Mouse (Mus musculus) adrenal gland, postnatal 25 days (tissue): Measurements from ENCODE around the gene Mthfd1l. TPM values are rescaled to one million over a fixed set of nuclear protein-coding genes. Genes with fewer than 3 reads are reported as not detected.
"Not testable (repeated sequence)": the region's sequence is repeated elsewhere in the genome, so short reads cannot be mapped to it uniquely, and the experiment has no call there.

Experiments used
- DNase-seq: peaks from one replicate; pipeline ENCODE4 v3.0.0; 2021; ENCODE audit warnings: mixed read lengths
- total RNA-seq: library from RNA; stranded (reverse); gene quantifications from 2 replicates; pipeline ENCODE4 v1.2.3, GENCODE M21; 2021

Gene Mthfd1l
- total RNA-seq, 1 experiment from 2014 or later: 10.0 TPM

GRCm38 (mm10) chr10:4155521-4155920 lies 182.6 kb downstream of the Mthfd1l start:
- DNase-seq: no peak

DNA sequence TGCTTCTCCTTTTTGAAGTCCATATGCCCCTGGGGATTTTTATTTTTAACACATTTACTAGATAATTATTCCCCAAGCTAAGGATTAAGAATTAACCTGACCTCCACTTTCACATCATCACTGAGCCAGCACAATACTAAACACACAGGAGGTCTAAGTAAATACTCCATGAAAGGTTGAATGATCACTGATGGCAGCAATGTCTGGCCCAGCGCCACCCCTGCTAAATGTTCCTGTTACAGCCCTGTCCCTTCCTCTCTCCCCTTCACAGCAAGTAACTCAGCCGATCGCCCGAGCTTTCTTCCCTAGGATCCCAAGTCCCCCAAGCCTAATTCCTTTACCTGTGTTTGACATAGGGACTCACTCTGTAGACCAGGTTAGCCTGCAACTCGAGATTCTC lies 185.6 kb downstream of the Mthfd1l start:
- DNase-seq: no peak

- no peak for DNase-seq
Measured at GRCm38 (mm10) chr10:4159541-4160090, 186.7 kb downstream of the Mthfd1l start.

GRCm38 (mm10) chr10:4160242-4160785 lies 187.4 kb downstream of the Mthfd1l start:
- no peak for DNase-seq

GRCm38 (mm10) chr10:4162049-4162448 lies 189.1 kb downstream of the Mthfd1l start:
- no peak for DNase-seq

- no peak for DNase-seq
Measured at GRCm38 (mm10) chr10:4162976-4163375, 190.1 kb downstream of the Mthfd1l start.

GRCm38 (mm10) chr10:4164681-4165080 lies 191.8 kb downstream of the Mthfd1l start:
- DNase-seq: no peak

DNA sequence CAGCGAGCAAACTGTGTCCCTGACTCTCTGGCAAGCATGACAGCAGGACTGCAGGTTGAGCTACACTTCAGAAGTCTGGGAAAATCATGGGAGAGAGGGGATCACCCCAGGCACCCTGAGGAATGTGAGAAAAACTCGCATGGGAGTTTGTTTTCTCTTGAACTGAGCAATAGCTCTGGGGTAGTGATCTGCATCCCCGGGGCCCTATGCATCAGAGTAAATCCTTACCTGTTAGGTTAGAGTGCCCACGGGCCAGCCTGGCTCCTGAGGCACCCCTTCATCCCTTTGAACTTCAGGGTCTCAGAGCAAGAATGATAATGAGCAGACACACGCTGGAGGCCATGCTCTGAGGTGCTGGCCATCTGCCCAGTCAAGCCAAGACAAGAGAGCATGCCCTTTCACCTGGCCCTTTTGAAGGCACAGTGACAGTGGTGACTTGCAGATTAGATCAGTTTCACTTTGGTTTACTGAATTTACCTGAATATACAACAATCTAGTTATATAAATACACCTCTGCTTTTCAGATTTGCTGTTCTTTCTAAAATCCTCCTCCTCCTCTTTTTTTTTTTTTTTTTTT lies 195.4 kb downstream of the Mthfd1l start:
- DNase-seq: no peak

- no peak for DNase-seq
Measured at GRCm38 (mm10) chr10:4174229-4174628, 201.3 kb downstream of the Mthfd1l start.

DNA sequence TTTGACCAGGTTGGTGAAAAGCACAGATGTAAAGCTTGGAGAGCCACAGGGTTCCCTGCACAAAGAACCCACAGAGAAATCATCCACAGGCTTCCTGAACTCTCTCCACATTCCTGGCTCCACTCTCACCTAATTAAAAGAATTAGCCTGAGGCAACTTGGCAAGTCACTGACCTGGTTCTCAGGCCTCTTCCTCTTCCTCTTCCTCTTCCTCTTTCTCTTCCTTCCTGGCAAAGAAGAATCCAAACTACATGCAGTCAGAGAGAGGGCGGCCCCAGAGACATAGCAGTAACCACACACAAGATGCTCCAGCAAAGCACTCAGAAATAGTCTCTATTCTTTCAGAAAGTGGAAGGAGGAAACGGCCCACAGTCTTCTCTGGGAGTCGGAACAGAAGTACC lies 201.8 kb downstream of the Mthfd1l start:
- DNase-seq: no peak

DNA sequence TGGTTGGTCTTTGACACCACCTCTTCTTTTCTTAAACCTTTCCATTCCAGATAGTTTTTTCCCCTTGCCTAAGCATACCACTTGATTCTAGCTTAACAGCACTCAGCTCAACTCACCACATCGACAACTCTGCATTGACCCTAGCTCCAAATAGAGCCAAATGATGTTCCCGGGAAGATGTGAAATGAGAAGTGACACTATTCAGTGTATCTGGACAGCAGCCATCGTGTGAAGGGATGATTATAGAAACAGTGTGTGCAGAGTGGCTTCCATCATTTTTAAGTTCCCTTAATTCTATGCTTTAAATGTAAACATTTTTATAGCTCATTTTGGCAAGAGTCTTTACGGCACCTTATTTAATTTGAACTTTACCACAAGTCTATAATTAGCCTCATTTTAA lies 204.4 kb downstream of the Mthfd1l start:
- no peak for DNase-seq

- no peak for DNase-seq
Measured at GRCm38 (mm10) chr10:4179049-4179790, 206.3 kb downstream of the Mthfd1l start.

- no peak for DNase-seq
Measured at GRCm38 (mm10) chr10:4181953-4182352, 209.0 kb downstream of the Mthfd1l start.

DNA sequence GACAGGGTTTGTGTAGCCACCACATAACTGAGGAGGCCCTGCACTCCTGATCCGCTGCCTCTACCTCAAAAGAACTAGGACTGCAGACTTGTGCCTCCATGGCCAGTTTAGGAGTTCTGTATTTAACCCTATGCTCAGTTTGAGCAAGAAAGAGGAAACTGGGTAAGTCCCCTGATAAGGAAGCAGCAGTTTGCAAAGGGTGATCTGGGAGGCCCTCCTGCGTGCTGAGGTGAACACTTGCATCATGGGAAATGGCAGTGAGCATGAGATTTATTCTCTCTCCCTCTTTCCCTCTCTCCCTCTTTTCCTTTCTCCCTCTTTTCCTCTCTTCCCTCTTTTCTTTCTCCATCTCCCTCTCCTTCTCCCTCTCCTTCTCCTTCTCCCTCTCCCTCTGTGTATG lies 209.5 kb downstream of the Mthfd1l start:
- DNase-seq: no peak

DNA sequence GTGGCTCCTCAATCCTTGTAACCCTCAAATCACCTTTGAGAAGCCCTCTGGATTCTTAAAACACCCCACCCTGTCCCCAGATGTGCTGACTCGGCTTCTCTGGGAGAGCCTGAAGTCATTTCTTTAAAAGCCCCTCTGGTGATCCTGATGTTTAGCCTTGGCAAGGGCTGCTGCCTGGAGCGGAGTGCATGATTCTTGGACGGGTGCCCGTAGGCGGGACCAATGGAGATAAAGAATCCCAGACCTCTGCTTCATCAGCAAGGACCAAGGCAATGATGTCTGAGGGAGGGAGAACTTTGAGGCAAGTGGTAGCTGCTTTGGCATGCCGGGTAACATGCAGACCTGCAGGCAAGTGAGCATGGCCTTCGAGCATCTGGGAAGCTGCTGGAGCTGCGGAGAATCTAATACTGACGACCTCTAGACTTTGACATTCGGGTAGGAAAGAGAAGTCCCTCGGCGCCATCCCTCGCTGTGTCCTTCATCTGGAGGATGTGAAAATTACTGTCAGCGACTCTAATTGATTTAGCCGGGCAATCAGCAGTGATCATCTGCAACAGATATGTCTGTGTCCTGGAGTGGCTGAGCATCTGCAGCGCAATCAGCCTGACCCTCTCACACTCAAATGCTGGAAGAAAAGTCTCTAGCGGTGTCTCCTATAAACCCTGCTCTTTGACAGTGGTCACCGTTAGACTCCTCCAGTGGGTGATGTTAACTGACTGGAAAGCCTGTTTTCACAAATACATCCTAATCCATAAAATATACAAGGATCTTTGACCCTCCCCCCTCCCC lies 215.9 kb downstream of the Mthfd1l start:
- peak; percentile 82 for DNase-seq

DNA sequence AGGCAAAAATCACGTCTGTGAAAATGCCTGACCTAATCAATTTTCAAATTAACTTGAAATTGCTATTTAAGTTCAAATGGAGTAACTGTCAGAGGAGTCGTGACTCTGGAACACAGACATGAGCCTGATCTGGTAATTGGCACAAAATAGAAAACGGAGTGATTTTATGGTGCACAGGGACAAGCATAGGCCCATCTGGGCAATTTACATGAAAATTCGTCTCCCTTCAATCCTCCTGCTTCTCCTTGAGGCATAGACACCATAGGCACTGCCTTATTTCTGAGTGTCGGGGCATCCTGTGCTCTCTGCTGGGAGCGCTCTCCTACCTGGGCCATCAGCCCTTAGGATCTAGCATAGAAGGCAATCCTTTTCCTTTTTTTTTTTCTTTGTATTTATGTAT lies 216.5 kb downstream of the Mthfd1l start:
- DNase-seq: no peak

DNA sequence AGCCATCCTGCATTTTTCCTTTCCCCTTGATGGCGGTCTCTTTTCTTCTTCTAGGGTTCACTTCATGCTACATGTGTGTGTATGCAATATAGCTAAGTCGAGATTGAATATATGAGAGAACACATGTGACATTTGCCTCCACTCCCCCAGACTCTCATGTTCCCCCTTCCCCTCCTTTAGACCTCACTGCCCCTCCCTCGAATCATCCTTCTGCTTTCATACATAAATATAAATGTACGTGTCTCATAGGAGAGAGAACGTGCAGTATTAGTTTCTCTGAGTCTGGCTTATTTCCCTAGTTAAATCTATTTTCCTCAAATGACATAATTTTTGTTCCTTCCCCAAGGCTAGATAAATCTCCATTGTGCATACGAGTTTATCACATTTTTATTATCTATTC lies 226.1 kb downstream of the Mthfd1l start:
- DNase-seq: no peak

DNA sequence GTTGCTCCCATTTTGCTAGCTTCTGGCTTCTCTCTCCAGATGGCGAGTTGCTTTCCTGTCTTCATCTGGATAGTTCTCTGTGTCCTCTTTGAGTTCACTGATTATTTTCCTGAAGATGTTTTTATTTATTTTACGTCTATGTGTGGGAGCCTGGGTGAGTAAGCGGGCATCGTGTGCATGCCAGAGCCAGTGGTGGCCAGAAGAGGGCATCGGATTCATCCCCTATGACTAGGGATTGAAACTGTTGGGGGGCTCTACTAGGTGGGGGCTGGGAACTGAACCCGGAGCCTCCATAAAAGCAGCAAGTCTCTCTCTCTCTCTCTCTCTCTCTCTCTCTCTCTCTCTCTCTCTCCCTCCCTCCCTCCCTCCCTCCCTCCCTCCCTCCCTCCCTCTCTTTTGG lies 227.0 kb downstream of the Mthfd1l start:
- no peak for DNase-seq

DNA sequence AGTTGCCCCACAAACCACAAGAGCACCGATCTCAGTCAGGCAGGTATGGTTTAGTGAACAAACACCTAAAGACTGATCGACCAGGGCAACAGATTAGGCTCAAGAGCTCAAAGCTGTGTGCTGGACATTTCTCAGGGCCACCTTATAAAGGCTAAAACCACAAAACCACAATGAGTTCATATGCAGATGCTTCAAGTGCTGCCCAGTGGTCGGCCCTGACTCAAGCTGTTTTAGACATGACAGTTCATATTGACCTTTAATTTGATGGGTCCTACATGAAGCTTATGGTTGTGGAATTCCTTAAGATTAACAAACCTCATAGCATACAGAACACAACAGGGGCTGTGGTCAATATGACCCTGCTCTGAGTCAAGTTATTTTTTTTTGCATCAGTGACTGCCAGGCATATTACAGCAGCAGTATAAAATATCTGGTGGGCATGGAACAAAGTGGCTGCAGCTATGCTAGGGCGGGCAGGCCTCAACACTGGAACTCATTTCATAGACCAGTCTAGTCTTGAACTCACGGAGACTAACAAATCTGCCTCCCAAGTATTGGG lies 227.7 kb downstream of the Mthfd1l start:
- DNase-seq: no peak

GRCm38 (mm10) chr10:4201141-4201540 lies 228.2 kb downstream of the Mthfd1l start:
- no peak for DNase-seq

- not testable (repeated sequence) for DNase-seq
Measured at GRCm38 (mm10) chr10:4203651-4204050, 230.7 kb downstream of the Mthfd1l start.

GRCm38 (mm10) chr10:4209040-4209439 lies 236.1 kb downstream of the Mthfd1l start:
- DNase-seq: no peak
